Mouse (Mus musculus): ENCODE measurements at regions not wholly inside any gene's neighbourhood (a gene's known extent, or its start where the extent isn't known, plus 50 kb on each side); places are given as distances from the start of the nearest gene placed in this dataset.

GRCm38 (mm10) chr3:38246439-38246838, 238.2 kb downstream of the Ankrd50 start:
- H3K36me3 ChIP-seq (ENCODE audit: insufficient read depth): no peaks in the 10 kb centered on the region
- H3K27me3 ChIP-seq (ENCODE audit: insufficient read depth, low read length): no peaks in the 10 kb centered on the region
- H3K9ac ChIP-seq: no peak overlapping the region
- no peak overlapping the region for H3K27ac ChIP-seq (ENCODE audit: low read depth, low read length)
- WGBS: 70% methylated on average over 2 of the region's 2 CpGs
- no peak overlapping the region for H3K4me3 ChIP-seq (ENCODE audit: low read depth, low read length)
- DNase-seq (no peak), ATAC-seq (no peak)
- no peaks in the 10 kb centered on the region for H3K9me3 ChIP-seq (ENCODE audit: low read length)
- no peak overlapping the region for H3K4me2 ChIP-seq (ENCODE audit: low read depth)
- H3K4me1 ChIP-seq (ENCODE audit: insufficient read depth): no peaks in the 10 kb centered on the region
- TF ChIP-seq CTCF (IDR thresholded peaks at IDR 0.05; ENCODE audit: low read depth): no peak

GRCm38 (mm10) chr3:38243209-38243608, 241.4 kb downstream of the Ankrd50 start:
- no peak for DNase-seq
- no peak for TF ChIP-seq CTCF (IDR thresholded peaks at IDR 0.05; ENCODE audit: low read depth)
- no peaks in the 10 kb centered on the region for H3K4me1 ChIP-seq (ENCODE audit: insufficient read depth)
- H3K27me3 ChIP-seq (ENCODE audit: insufficient read depth, low read length): no peaks in the 10 kb centered on the region
- no peaks in the 10 kb centered on the region for H3K36me3 ChIP-seq (ENCODE audit: insufficient read depth)
- no peak overlapping the region for H3K4me2 ChIP-seq (ENCODE audit: low read depth)
- H3K9ac ChIP-seq: no peak overlapping the region
- 95% methylated on average over 3 of the region's 3 CpGs for WGBS
- no peak for ATAC-seq
- H3K27ac ChIP-seq (ENCODE audit: low read depth, low read length): no peak overlapping the region
- H3K4me3 ChIP-seq (ENCODE audit: low read depth, low read length): no peak overlapping the region
- no peaks in the 10 kb centered on the region for H3K9me3 ChIP-seq (ENCODE audit: low read length)

GRCm38 (mm10) chr3:38237616-38238015, 247.0 kb downstream of the Ankrd50 start:
- ATAC-seq (no peak), DNase-seq (no peak)
- no peak overlapping the region for H3K27ac ChIP-seq (ENCODE audit: low read depth, low read length)
- peaks cover 1% of the 10 kb centered on the region; the same call in 1 of the 2 replicates for H3K4me1 ChIP-seq (ENCODE audit: insufficient read depth)
- no peaks in the 10 kb centered on the region for H3K36me3 ChIP-seq (ENCODE audit: insufficient read depth)
- TF ChIP-seq CTCF (IDR thresholded peaks at IDR 0.05; ENCODE audit: low read depth): no peak
- no peaks in the 10 kb centered on the region for H3K27me3 ChIP-seq (ENCODE audit: insufficient read depth, low read length)
- no peak overlapping the region for H3K9ac ChIP-seq
- no peaks in the 10 kb centered on the region for H3K9me3 ChIP-seq (ENCODE audit: low read length)
- 68% methylated on average over 2 of the region's 2 CpGs for WGBS
- no peak overlapping the region for H3K4me3 ChIP-seq (ENCODE audit: low read depth, low read length)
- H3K4me2 ChIP-seq (ENCODE audit: low read depth): no peak overlapping the region

GRCm38 (mm10) chr3:38235736-38236083, 248.9 kb downstream of the Ankrd50 start:
- Histone ChIP-seq H3K27me3 (ENCODE audit: insufficient read depth, low read length) (no peaks in the 10 kb centered on the region), H3K4me3 (ENCODE audit: low read depth, low read length) (no peak overlapping the region), H3K9me3 (ENCODE audit: low read length) (no peaks in the 10 kb centered on the region), H3K4me2 (ENCODE audit: low read depth) (no peak overlapping the region), H3K36me3 (ENCODE audit: insufficient read depth) (no peaks in the 10 kb centered on the region), H3K9ac (no peak overlapping the region), H3K4me1 (ENCODE audit: insufficient read depth) (peaks cover 3% of the 10 kb centered on the region; the same call in 1 of the 2 replicates), H3K27ac (ENCODE audit: low read depth, low read length) (no peak overlapping the region)
- DNase-seq (no peak), ATAC-seq (no peak)
- no peak for TF ChIP-seq CTCF (IDR thresholded peaks at IDR 0.05; ENCODE audit: low read depth)
- 82% methylated on average over 9 of the region's 9 CpGs for WGBS

- no peak overlapping the region for H3K9ac ChIP-seq
- DNase-seq (no peak), ATAC-seq (no peak)
- H3K36me3 ChIP-seq (ENCODE audit: insufficient read depth): no peaks in the 10 kb centered on the region
- H3K27ac ChIP-seq (ENCODE audit: low read depth, low read length): no peak overlapping the region
- no peak for TF ChIP-seq CTCF (IDR thresholded peaks at IDR 0.05; ENCODE audit: low read depth)
- no peaks in the 10 kb centered on the region for H3K9me3 ChIP-seq (ENCODE audit: low read length)
- no peak overlapping the region for H3K4me3 ChIP-seq (ENCODE audit: low read depth, low read length)
- peaks cover 3% of the 10 kb centered on the region; the same call in 1 of the 2 replicates for H3K4me1 ChIP-seq (ENCODE audit: insufficient read depth)
- no peak overlapping the region for H3K4me2 ChIP-seq (ENCODE audit: low read depth)
- H3K27me3 ChIP-seq (ENCODE audit: insufficient read depth, low read length): no peaks in the 10 kb centered on the region
- 78% methylated on average over 18 of the region's 18 CpGs for whole genome bisulfite sequencing
These were observed 249.5 kb downstream of the Ankrd50 start for GRCm38 (mm10) chr3:38235033-38235735.

- DNase-seq (no peak), ATAC-seq (no peak)
- no peak overlapping the region for H3K9ac ChIP-seq
- no peaks in the 10 kb centered on the region for H3K36me3 ChIP-seq (ENCODE audit: insufficient read depth)
- no peak overlapping the region for H3K27ac ChIP-seq (ENCODE audit: low read depth, low read length)
- H3K27me3 ChIP-seq (ENCODE audit: insufficient read depth, low read length): no peaks in the 10 kb centered on the region
- no peak for TF ChIP-seq CTCF (IDR thresholded peaks at IDR 0.05; ENCODE audit: low read depth)
- no peaks in the 10 kb centered on the region for H3K9me3 ChIP-seq (ENCODE audit: low read length)
- no peak overlapping the region for H3K4me2 ChIP-seq (ENCODE audit: low read depth)
- WGBS: 77% methylated on average over 4 of the region's 4 CpGs
- no peak overlapping the region for H3K4me3 ChIP-seq (ENCODE audit: low read depth, low read length)
- H3K4me1 ChIP-seq (ENCODE audit: insufficient read depth): peaks cover 3% of the 10 kb centered on the region; the same call in 1 of the 2 replicates
These were observed 250.1 kb downstream of the Ankrd50 start for GRCm38 (mm10) chr3:38234534-38234933.

- no peaks in the 10 kb centered on the region for H3K27me3 ChIP-seq (ENCODE audit: insufficient read depth, low read length)
- no peaks in the 10 kb centered on the region for H3K36me3 ChIP-seq (ENCODE audit: insufficient read depth)
- DNase-seq: no peak
- H3K9ac ChIP-seq: no peak overlapping the region
- WGBS: 30% methylated on average over 2 of the region's 2 CpGs
- H3K4me1 ChIP-seq (ENCODE audit: insufficient read depth): peaks cover 3% of the 10 kb centered on the region; the same call in 1 of the 2 replicates
- ATAC-seq: no peak
- no peak overlapping the region for H3K27ac ChIP-seq (ENCODE audit: low read depth, low read length)
- TF ChIP-seq CTCF (IDR thresholded peaks at IDR 0.05; ENCODE audit: low read depth): no peak
- no peak overlapping the region for H3K4me2 ChIP-seq (ENCODE audit: low read depth)
- no peaks in the 10 kb centered on the region for H3K9me3 ChIP-seq (ENCODE audit: low read length)
- H3K4me3 ChIP-seq (ENCODE audit: low read depth, low read length): no peak overlapping the region
These were observed 250.6 kb downstream of the Ankrd50 start for GRCm38 (mm10) chr3:38234006-38234405.
